Mouse (Mus musculus): ENCODE data around the gene Dpf1. TPM values are rescaled to one million over a fixed set of nuclear protein-coding genes. Genes with fewer than 3 reads are reported as not detected.

Gene Dpf1
- total and polyA plus RNA-seq, 3 experiments, result 0.21 to 0.27 TPM; not detected in 1

GRCm38 (mm10) chr7:29283876-29284275, 19.9 kb upstream of the Dpf1 start:
- no peak for DNase-seq
- WGBS, result 73% methylated on average over 4 of the region's 4 CpGs
- no peak for TF ChIP-seq POLR2A (IDR thresholded peaks at IDR 0.05; ENCODE audit: insufficient read depth, low read depth, low read length)
- TF ChIP-seq CTCF (IDR thresholded peaks at IDR 0.05), result no peak
- no peak for TF ChIP-seq EP300 (IDR thresholded peaks at IDR 0.05; ENCODE audit: insufficient read depth, low read depth, low read length)
- H3K36me3 ChIP-seq (ENCODE audit: control insufficient read depth, insufficient read depth, low read length), result no peaks in the 10 kb centered on the region
- no peaks in the 10 kb centered on the region for H3K79me2 ChIP-seq (replicated peaks; ENCODE audit: control insufficient read depth, insufficient read depth, low read length)
- no peak overlapping the region for H3K9ac ChIP-seq (ENCODE audit: low read depth, low read length)
- peaks cover 4% of the 10 kb centered on the region for H3K4me1 ChIP-seq (ENCODE audit: control insufficient read depth, insufficient read depth, low read length)
- no peak overlapping the region for H3K27ac ChIP-seq
- intact Hi-C loops (cut with DNase I), result loop anchor here (5.0 kb wide), 1 partner anchor 37 kb away; the partner anchor contains the start of gene 2200002D01Rik
- H3K4me3 ChIP-seq, result no peak overlapping the region
- H3K27me3 ChIP-seq (ENCODE audit: control insufficient read depth, insufficient read depth, low read length), result no peaks in the 10 kb centered on the region

GRCm38 (mm10) chr7:29284523-29284922, 19.2 kb upstream of the Dpf1 start:
- WGBS, result 89% methylated on average over 6 of the region's 6 CpGs
- no peak for TF ChIP-seq EP300 (IDR thresholded peaks at IDR 0.05; ENCODE audit: insufficient read depth, low read depth, low read length)
- no peak for TF ChIP-seq CTCF (IDR thresholded peaks at IDR 0.05)
- no peak for TF ChIP-seq POLR2A (IDR thresholded peaks at IDR 0.05; ENCODE audit: insufficient read depth, low read depth, low read length)
- no peak overlapping the region for H3K4me3 ChIP-seq
- DNase-seq, result no peak
- no peaks in the 10 kb centered on the region for H3K79me2 ChIP-seq (replicated peaks; ENCODE audit: control insufficient read depth, insufficient read depth, low read length)
- peaks cover 4% of the 10 kb centered on the region for H3K4me1 ChIP-seq (ENCODE audit: control insufficient read depth, insufficient read depth, low read length)
- intact Hi-C loops (cut with DNase I), result loop anchor here (5.0 kb wide), 1 partner anchor 37 kb away; the partner anchor contains the start of gene 2200002D01Rik
- no peak overlapping the region for H3K9ac ChIP-seq (ENCODE audit: low read depth, low read length)
- H3K27me3 ChIP-seq (ENCODE audit: control insufficient read depth, insufficient read depth, low read length), result no peaks in the 10 kb centered on the region
- H3K27ac ChIP-seq, result no peak overlapping the region
- no peaks in the 10 kb centered on the region for H3K36me3 ChIP-seq (ENCODE audit: control insufficient read depth, insufficient read depth, low read length)

DNA sequence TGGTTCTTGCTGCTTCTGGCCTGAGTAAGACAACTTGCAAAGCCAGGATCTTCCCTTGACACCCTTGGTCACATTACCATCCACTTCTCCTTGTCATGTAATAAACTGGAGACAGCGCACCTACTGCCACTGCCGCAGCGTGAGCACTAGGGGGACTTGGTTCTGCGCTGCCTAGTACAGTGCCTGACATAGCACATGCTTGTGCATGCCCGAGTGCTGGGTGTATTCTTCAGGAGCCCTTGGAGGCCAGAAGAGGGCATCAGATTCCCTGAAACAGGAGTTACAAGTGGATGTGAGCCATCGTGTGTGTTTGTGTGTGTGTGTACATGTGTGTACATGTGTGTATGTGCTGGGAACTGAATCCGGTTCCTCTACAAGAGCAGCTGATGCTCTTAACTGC, 16.3 kb upstream of the Dpf1 start:
- no peaks in the 10 kb centered on the region for H3K79me2 ChIP-seq (replicated peaks; ENCODE audit: control insufficient read depth, insufficient read depth, low read length)
- no peak overlapping the region for H3K4me3 ChIP-seq
- WGBS, result 86% methylated on average over 7 of the region's 7 CpGs
- H3K4me1 ChIP-seq (ENCODE audit: control insufficient read depth, insufficient read depth, low read length), result no peaks in the 10 kb centered on the region
- H3K36me3 ChIP-seq (ENCODE audit: control insufficient read depth, insufficient read depth, low read length), result no peaks in the 10 kb centered on the region
- DNase-seq, result no peak
- no peak overlapping the region for H3K9ac ChIP-seq (ENCODE audit: low read depth, low read length)
- no peaks in the 10 kb centered on the region for H3K27me3 ChIP-seq (ENCODE audit: control insufficient read depth, insufficient read depth, low read length)
- TF ChIP-seq POLR2A (IDR thresholded peaks at IDR 0.05; ENCODE audit: insufficient read depth, low read depth, low read length), result no peak
- TF ChIP-seq EP300 (IDR thresholded peaks at IDR 0.05; ENCODE audit: insufficient read depth, low read depth, low read length), result no peak
- no peak for TF ChIP-seq CTCF (IDR thresholded peaks at IDR 0.05)
- no peak overlapping the region for H3K27ac ChIP-seq
- intact Hi-C loops (cut with DNase I), result no loop called here

GRCm38 (mm10) chr7:29288079-29288478, 15.7 kb upstream of the Dpf1 start:
- no peaks in the 10 kb centered on the region for H3K27me3 ChIP-seq (ENCODE audit: control insufficient read depth, insufficient read depth, low read length)
- no peaks in the 10 kb centered on the region for H3K79me2 ChIP-seq (replicated peaks; ENCODE audit: control insufficient read depth, insufficient read depth, low read length)
- no peak for DNase-seq
- 96% methylated on average over 2 of the region's 2 CpGs for WGBS
- TF ChIP-seq EP300 (IDR thresholded peaks at IDR 0.05; ENCODE audit: insufficient read depth, low read depth, low read length), result no peak
- no peak for TF ChIP-seq POLR2A (IDR thresholded peaks at IDR 0.05; ENCODE audit: insufficient read depth, low read depth, low read length)
- no peak for TF ChIP-seq CTCF (IDR thresholded peaks at IDR 0.05)
- H3K9ac ChIP-seq (ENCODE audit: low read depth, low read length), result no peak overlapping the region
- no peak overlapping the region for H3K4me3 ChIP-seq
- intact Hi-C loops (cut with DNase I), result no loop called here
- H3K4me1 ChIP-seq (ENCODE audit: control insufficient read depth, insufficient read depth, low read length), result peaks cover 2% of the 10 kb centered on the region; the same call in 1 of the 2 replicates
- no peaks in the 10 kb centered on the region for H3K36me3 ChIP-seq (ENCODE audit: control insufficient read depth, insufficient read depth, low read length)
- no peak overlapping the region for H3K27ac ChIP-seq

DNA sequence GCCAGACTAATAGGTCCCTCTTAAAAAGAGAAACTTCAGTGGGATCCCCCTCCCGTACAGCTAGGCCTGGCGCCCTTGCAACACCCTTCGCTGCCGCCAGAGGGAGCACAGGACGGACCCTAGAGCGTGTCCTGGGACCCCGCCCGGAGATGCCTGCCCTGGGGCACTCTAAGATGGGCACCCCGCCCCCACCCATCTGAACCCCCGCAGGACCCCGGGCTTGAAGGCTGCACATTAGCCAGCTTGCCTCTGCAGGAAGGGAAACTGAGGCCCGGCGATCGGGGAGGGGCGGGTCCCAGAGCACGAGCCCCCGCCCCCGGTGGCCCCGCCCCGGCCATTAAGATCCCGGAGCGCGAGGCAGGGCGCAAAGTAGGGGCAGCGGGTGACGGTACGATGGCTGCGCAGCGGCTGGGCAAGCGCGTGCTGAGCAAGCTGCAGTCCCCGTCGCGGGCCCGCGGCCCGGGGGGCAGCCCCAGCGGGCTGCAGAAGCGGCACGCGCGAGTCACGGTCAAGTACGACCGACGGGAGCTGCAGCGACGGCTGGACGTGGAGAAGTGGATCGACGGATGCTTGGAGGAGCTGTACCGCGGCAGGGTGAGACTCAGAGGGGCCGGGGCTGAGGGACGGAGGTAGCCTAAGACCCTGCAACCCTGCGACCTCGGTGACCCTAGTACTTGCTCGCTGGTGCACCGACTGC, 14.7 kb upstream of the Dpf1 start, which contains the start of gene Ppp1r14a:
Gene Ppp1r14a, plus strand, starts transcription at position 367 of the 697 bp plus-strand sequence.
- no peak; the same call in none of the 2 replicates for TF ChIP-seq CTCF (IDR thresholded peaks at IDR 0.05)
- TF ChIP-seq POLR2A (IDR thresholded peaks at IDR 0.05; ENCODE audit: insufficient read depth, low read depth, low read length), result peak; percentile 73
- Histone ChIP-seq H3K79me2 (replicated peaks; ENCODE audit: control insufficient read depth, insufficient read depth, low read length) (no peaks in the 10 kb centered on the region), H3K4me1 (ENCODE audit: control insufficient read depth, insufficient read depth, low read length) (peaks cover 3% of the 10 kb centered on the region; the same call in 1 of the 2 replicates), H3K9ac (ENCODE audit: low read depth, low read length) (peak within 1 kb of the TSS; percentile 47), H3K27me3 (ENCODE audit: control insufficient read depth, insufficient read depth, low read length) (no peaks in the 10 kb centered on the region), H3K4me3 (peak within 1 kb of the TSS; percentile 59), H3K27ac (peak within 1 kb of the TSS; percentile 71), H3K36me3 (ENCODE audit: control insufficient read depth, insufficient read depth, low read length) (no peaks in the 10 kb centered on the region)
- intact Hi-C loops (cut with DNase I), result no loop called here
- peak; percentile 80 to 89 for DNase-seq
- 2% methylated on average over 59 of the region's 59 CpGs for WGBS

DNA sequence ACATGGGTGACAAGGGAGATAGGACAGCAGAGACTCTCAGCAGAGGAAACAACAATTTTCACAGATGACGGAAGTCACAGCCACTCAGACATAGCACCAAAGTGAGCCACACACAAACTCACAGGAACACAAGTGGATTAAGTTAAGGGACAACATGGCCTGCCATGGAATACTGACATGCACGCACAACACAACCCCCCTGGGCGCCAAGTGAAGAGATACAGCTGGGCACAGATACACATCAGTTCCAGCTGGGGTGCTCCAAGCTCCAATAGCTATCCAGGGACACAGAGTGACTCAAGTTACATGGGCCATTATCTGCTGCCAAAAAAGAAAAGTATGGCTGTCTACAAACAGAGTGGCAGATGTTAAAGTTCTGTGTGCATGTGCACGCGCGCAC, 13.9 kb upstream of the Dpf1 start:
- Histone ChIP-seq H3K36me3 (ENCODE audit: control insufficient read depth, insufficient read depth, low read length) (no peaks in the 10 kb centered on the region), H3K4me1 (ENCODE audit: control insufficient read depth, insufficient read depth, low read length) (peaks cover 3% of the 10 kb centered on the region; the same call in 1 of the 2 replicates), H3K9ac (ENCODE audit: low read depth, low read length) (peak overlapping the region; percentile 47), H3K27me3 (ENCODE audit: control insufficient read depth, insufficient read depth, low read length) (no peaks in the 10 kb centered on the region), H3K4me3 (peak overlapping the region; percentile 59), H3K27ac (peak overlapping the region; percentile 71), H3K79me2 (replicated peaks; ENCODE audit: control insufficient read depth, insufficient read depth, low read length) (no peaks in the 10 kb centered on the region)
- intact Hi-C loops (cut with DNase I), result no loop called here
- TF ChIP-seq EP300 (IDR thresholded peaks at IDR 0.05; ENCODE audit: insufficient read depth, low read depth, low read length), result 0 out of 2 replicates have a peak, but pooled peaks have one; percentile 36
- no peak for TF ChIP-seq POLR2A (IDR thresholded peaks at IDR 0.05; ENCODE audit: insufficient read depth, low read depth, low read length)
- peak in 1 of 2 experiments; percentile 28 for DNase-seq
- 76% methylated on average over 6 of the region's 6 CpGs for WGBS
